Mouse (Mus musculus) neural tube, embryonic 14.5 days (tissue): ENCODE measurements around the gene Ddx60. TPM values are rescaled to one million over a fixed set of nuclear protein-coding genes. Genes with fewer than 3 reads are reported as not detected.
A peak's percentile ranks its signal among the peaks of the same experiment; 100 is the strongest.

Experiments used
- ATAC-seq: fragments of 200-750 bp; cut with Nextera tagmentation; 2 replicates; pipeline ENCODE4 v1.8.0; 2017; ENCODE audit warnings: low read depth, mild to moderate bottlenecking, moderate TSS enrichment, moderate library complexity
- H3K27ac ChIP-seq: fragments of 300-500 bp; sonication (generic); 2 replicates; pipeline ENCODE4 v1.5.1; 2014; ENCODE audit warnings: low read depth, mild to moderate bottlenecking, control low read depth, low read length, moderate library complexity, mixed read lengths
- H3K27me3 ChIP-seq: fragments of 300-500 bp; sonication (generic); 2 replicates; pipeline ENCODE4 v1.6.1; 2014; ENCODE audit warnings: low read length; ENCODE audit not compliant: control insufficient read depth, insufficient read depth
- H3K36me3 ChIP-seq: fragments of 300-500 bp; sonication (generic); 2 replicates; pipeline ENCODE4 v1.6.1; 2014; ENCODE audit warnings: low read length, mixed read lengths; ENCODE audit not compliant: control insufficient read depth, insufficient read depth
- H3K4me1 ChIP-seq: fragments of 300-500 bp; sonication (generic); 2 replicates; pipeline ENCODE4 v1.6.1; 2014; ENCODE audit warnings: low read length; ENCODE audit not compliant: control insufficient read depth, insufficient read depth
- H3K4me2 ChIP-seq: fragments of 300-500 bp; sonication (generic); 2 replicates; pipeline ENCODE4 v1.6.1; 2014; ENCODE audit warnings: mild to moderate bottlenecking, low read depth, low read length, control low read depth
- H3K4me3 ChIP-seq: fragments of 300-500 bp; sonication (generic); 2 replicates; pipeline ENCODE4 v1.5.1; 2014; ENCODE audit warnings: low read depth, low read length, control low read depth, mixed read lengths
- H3K9ac ChIP-seq: fragments of 300-500 bp; sonication (generic); replicated peaks from 2 replicates; pipeline ENCODE4 v1.6.1; 2014; ENCODE audit warnings: low read depth, mild to moderate bottlenecking, control low read depth, low read length, mixed read lengths
- H3K9me3 ChIP-seq: fragments of 300-500 bp; sonication (generic); 2 replicates; pipeline ENCODE4 v1.6.1; 2016; ENCODE audit warnings: low read length; ENCODE audit not compliant: control insufficient read depth
- WGBS: fragments of 180-500 bp; shearing (Covaris S2); extraction: QIAGEN DNeasy Blood & Tissue Kit; methylation state at CpG from one replicate; pipeline ENCODE4 v1.1.7; 2014; 5-methylcytosine and 5-hydroxymethylcytosine counted together
- polyA plus RNA-seq: library from polyadenylated mRNA; unstranded; fragments of >200 nt; fragmentation: Nextera tagmentation; extraction: Ambion mirVana; gene quantifications from 2 replicates; pipeline ENCODE4 v1.2.1, GENCODE M21; 2014

The Ddx60 gene
- 0.20 and 0.48 TPM in 2 replicates for polyA plus RNA-seq

DNA sequence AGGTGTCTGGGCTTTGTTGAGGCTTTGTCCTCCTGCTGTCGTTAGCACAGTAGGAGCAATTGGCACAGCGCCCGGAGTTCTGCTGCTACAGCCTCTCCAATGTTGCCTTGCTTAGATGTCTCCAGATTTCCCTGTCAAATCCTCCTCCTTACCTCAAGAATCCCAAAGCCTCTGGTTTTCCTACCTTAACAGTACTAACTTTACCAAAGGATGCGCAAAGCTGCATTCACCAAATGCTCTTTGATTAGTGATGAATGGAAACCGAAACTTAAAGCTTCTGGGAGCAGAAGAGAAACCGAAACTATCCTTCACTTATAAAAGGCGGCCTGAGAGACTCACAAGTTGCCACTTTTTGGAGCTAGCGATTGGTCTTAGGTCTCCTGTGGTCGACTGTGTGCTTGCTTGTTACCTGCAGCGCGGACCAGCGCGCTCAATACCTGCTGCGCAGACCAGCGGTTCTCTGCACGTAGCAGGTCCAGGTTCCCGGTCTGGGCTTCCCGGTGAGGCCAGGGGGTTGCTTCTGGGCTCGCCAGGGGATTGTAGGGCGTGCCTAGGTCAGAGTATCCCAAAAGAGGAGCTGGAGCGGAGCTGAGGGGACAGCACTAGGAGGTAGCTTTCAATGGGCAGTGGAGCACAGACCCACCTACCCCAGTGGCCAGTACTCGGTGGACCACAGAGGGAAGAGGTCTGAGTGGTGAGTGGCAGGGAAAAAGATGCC is at the start of gene Ddx60:
Gene Ddx60 (plus strand): TSS at position 311 of the 718 bp plus-strand sequence.
- Histone ChIP-seq H3K9ac (peak within 1 kb of the TSS; percentile 37; the same call in 1 of the 2 replicates), H3K27me3 (no peaks in the 10 kb centered on the region), H3K4me2 (peak within 1 kb of the TSS; percentile 70), H3K4me1 (no peaks in the 10 kb centered on the region), H3K27ac (no peak within 1 kb of the TSS), H3K36me3 (no peaks in the 10 kb centered on the region), H3K4me3 (peak within 1 kb of the TSS; percentile 27), H3K9me3 (no peaks in the 10 kb centered on the region)
- ATAC-seq: peak; percentile 65; the same call in 1 of the 2 replicates
- WGBS: 15% methylated on average over 22 of the region's 22 CpGs

DNA sequence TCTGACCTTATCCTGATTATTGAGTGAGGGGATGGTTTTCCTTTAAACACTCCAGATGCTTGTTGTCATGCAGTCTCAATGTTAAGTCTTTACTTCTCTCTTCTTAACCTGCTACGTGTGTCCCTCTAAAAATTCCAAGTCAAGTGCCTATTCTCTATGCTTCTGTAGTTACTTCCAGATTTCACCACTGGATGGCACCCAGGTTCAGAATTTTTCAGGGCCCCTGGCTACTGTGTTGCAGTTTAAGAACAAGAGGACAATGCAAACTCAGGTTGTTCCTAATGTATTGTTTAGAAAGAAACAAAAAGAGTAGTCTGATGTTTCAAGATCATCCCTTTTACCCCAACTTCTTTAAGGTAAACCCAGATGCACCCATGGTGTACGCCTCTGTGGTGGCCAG is 33.8 kb upstream of the Ddx60 start:
- Histone ChIP-seq H3K9me3 (no peaks in the 10 kb centered on the region), H3K4me1 (no peaks in the 10 kb centered on the region), H3K36me3 (no peaks in the 10 kb centered on the region), H3K4me2 (no peak overlapping the region), H3K9ac (no peak overlapping the region), H3K4me3 (no peak overlapping the region), H3K27ac (no peak overlapping the region), H3K27me3 (no peaks in the 10 kb centered on the region)
- 61% methylated on average over 2 of the region's 2 CpGs for WGBS
- ATAC-seq: peak; percentile 82; the same call in 1 of the 2 replicates

DNA sequence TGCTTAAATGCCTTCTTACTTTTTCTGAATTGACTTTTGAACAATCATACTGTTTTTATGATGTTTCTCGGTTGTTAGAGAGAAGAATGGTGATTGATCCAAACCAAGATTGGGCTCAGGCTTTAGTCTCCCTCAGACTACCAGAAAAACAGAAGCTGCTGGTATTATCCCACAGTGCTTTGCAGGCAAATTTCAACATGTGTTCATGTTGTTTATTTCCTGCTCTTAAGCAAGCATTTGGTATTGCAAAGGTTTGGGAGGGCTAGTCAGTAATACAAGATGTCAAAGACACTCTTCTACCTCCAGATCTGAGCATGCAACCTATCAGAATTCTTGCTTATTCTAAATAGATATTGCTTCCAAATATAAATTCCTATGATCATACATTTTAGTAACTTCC is 31.1 kb upstream of the Ddx60 start:
- Histone ChIP-seq H3K36me3 (no peaks in the 10 kb centered on the region), H3K27ac (no peak overlapping the region), H3K27me3 (no peaks in the 10 kb centered on the region), H3K9ac (no peak overlapping the region), H3K9me3 (no peaks in the 10 kb centered on the region), H3K4me1 (no peaks in the 10 kb centered on the region), H3K4me3 (no peak overlapping the region), H3K4me2 (no peak overlapping the region)
- ATAC-seq: no peak
- 89% methylated on average over 1 of the region's 1 CpGs for WGBS

DNA sequence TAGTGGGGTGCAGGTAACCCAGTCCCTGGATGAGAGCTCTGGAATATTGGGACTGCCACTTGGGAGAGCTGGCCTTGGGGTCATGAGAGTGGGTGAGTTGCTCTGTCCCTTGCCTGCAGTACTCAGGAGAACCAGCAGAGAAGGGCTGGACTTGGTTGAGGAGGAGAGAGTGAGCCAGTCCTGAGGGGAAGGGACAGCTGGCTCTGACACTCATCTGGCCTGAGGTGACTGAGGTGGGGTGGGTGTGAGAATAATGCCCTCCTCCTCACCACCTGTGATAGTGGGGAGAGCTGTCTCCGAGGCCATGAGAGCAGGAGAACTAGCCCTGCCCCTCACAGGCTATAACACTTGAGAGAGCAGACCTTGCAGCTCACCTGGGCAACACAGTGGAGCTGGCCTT is 30.5 kb upstream of the Ddx60 start:
- 81% methylated on average over 1 of the region's 1 CpGs for WGBS
- no peaks in the 10 kb centered on the region for H3K4me1 ChIP-seq
- H3K27me3 ChIP-seq: no peaks in the 10 kb centered on the region
- H3K9ac ChIP-seq: no peak overlapping the region
- ATAC-seq: no peak
- no peak overlapping the region for H3K27ac ChIP-seq
- no peak overlapping the region for H3K4me3 ChIP-seq
- H3K36me3 ChIP-seq: no peaks in the 10 kb centered on the region
- H3K9me3 ChIP-seq: no peaks in the 10 kb centered on the region
- H3K4me2 ChIP-seq: no peak overlapping the region

DNA sequence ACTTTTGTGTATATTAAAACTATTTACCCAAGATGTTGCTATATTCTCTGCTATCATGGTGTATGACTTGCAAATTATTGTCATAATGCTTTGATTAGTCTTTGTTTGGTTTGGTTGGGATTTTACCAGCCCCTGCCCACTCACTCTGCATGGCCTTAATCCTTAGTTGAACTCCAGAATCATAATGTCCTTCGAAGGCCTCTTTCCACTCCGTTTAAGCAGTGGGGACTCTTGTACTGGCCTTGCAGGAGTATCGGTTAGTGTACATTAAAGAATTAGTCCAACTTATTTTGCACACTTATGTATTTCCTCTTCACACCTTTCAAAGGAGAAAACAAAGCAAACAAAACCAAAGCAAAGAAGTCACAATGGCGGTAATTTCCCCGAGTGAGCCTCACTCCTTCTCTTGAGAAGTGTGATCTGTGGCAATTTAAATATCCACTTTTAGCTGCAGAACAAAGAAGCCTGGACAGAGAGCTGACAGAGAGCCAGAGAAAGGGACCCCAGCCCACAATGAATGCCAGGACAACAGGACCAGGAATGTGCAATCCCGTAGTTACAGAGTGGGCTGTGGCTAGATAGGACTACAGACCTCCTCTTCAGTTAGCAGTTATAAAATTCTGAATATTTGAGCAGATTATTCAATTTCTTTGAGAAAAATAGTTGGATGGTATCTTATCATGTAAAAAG is 26.7 kb upstream of the Ddx60 start:
- no peak overlapping the region for H3K27ac ChIP-seq
- ATAC-seq: no peak; the same call in 1 of the 2 replicates
- no peaks in the 10 kb centered on the region for H3K4me1 ChIP-seq
- no peaks in the 10 kb centered on the region for H3K9me3 ChIP-seq
- no peak overlapping the region for H3K4me3 ChIP-seq
- H3K27me3 ChIP-seq: no peaks in the 10 kb centered on the region
- 29% methylated on average over 6 of the region's 6 CpGs for WGBS
- no peak overlapping the region for H3K9ac ChIP-seq
- no peak overlapping the region for H3K4me2 ChIP-seq
- no peaks in the 10 kb centered on the region for H3K36me3 ChIP-seq

DNA sequence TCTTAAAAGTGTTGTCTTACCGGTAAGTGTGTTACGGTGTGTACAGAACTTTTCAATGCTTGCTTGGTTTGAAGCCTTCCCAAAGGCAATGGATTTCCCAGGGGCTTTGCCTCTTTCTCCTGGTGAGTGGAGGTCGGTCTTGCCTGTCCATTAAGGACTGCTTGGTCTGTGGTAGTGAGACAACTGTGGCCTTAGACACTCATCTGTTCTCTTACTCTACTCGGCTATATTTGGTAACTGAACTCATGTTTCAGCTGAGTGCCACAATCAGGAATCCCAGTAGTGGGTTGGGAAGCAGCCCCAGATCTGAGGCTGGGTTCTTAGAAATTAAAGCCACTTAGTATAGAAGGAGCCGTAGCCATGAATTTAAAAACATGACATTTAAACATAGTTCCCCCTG is 25.4 kb upstream of the Ddx60 start, which contains the start of gene Palld:
Gene Palld (minus strand): TSS at position 170 of the 400 bp plus-strand sequence.
- WGBS: 85% methylated on average over 5 of the region's 5 CpGs
- Histone ChIP-seq H3K9me3 (no peaks in the 10 kb centered on the region), H3K4me1 (no peaks in the 10 kb centered on the region), H3K27ac (no peak within 1 kb of the TSS), H3K27me3 (no peaks in the 10 kb centered on the region), H3K4me3 (no peak within 1 kb of the TSS), H3K4me2 (no peak within 1 kb of the TSS), H3K36me3 (no peaks in the 10 kb centered on the region), H3K9ac (no peak within 1 kb of the TSS)
- no peak for ATAC-seq

DNA sequence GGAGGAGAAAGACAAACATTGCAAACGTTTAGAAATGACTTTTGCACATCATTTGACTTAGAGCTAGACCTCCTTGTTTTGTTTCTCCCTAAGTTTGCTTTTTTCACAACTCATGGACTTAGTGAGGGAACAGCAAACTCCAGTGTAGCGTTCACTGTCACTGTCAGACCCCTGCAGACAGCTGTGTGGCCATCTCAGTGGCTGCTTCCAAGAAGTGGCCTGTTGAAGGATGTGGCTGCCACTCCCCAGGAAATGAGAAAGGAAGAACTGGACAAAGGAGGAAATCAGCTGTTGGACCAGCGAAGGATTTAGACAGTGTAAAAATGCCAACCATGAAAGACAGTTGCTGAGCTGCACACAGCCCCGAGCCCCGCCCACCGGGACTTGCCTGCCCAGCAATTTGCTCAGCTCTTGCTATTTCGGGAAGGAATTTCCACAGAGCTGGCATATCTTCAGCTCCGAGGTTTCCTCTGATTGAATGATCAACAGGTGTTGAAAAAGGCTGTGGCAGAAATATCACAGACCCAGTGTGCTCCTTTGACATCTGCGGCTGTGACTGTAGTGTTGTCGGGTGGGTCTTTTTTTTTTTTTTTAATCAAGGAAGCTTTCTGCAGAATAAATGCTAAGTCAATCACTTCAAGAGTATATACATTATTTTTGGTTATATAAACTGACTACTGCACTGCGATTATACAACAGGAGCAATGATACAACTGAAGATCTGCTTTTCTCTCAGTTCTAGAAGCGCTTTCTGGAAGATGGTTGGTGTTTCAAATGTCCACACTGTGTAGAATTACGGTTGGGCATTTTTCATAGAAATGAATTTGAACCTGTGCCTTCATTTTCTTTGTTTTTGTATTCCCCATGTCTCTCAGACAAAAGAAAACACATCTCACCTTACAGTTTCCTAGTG is 19.3 kb upstream of the Ddx60 start:
- Histone ChIP-seq H3K4me3 (no peak overlapping the region), H3K9ac (no peak overlapping the region), H3K9me3 (no peaks in the 10 kb centered on the region), H3K4me1 (no peaks in the 10 kb centered on the region), H3K4me2 (no peak overlapping the region), H3K27me3 (no peaks in the 10 kb centered on the region), H3K36me3 (no peaks in the 10 kb centered on the region), H3K27ac (no peak overlapping the region)
- WGBS: 75% methylated on average over 13 of the region's 13 CpGs
- ATAC-seq: no peak

DNA sequence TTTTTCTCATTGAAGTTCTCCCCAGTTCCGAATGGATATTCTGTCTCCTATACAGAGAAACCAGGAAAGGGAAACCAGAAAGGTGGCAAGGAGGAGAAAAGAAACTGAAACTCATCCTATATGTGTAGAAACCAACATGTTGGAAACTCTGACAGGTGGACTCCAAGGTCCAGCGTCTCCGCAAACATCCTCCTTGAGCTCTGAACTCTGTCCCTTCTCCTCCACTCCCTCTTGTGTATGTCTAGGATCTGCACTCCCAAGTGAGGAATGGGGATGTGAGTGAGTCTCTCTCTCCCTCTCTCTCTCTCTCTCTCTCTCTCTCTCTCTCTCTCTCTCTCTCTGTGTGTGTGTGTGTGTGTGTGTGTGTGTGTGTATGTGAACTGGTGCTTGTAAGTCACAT is 18.6 kb upstream of the Ddx60 start:
- Histone ChIP-seq H3K9me3 (no peaks in the 10 kb centered on the region), H3K27ac (no peak overlapping the region), H3K4me3 (no peak overlapping the region), H3K27me3 (no peaks in the 10 kb centered on the region), H3K36me3 (no peaks in the 10 kb centered on the region), H3K4me2 (no peak overlapping the region), H3K4me1 (no peaks in the 10 kb centered on the region), H3K9ac (no peak overlapping the region)
- ATAC-seq: no peak
- 92% methylated on average over 3 of the region's 3 CpGs for WGBS
